Mouse (Mus musculus): ENCODE results near the gene Fgfr2. TPM values are rescaled to one million over a fixed set of nuclear protein-coding genes. Genes with fewer than 3 reads are reported as not detected.

Fgfr2 gene
- polyA plus RNA-seq, 1 experiment from 2014 or later, result 133 TPM

DNA sequence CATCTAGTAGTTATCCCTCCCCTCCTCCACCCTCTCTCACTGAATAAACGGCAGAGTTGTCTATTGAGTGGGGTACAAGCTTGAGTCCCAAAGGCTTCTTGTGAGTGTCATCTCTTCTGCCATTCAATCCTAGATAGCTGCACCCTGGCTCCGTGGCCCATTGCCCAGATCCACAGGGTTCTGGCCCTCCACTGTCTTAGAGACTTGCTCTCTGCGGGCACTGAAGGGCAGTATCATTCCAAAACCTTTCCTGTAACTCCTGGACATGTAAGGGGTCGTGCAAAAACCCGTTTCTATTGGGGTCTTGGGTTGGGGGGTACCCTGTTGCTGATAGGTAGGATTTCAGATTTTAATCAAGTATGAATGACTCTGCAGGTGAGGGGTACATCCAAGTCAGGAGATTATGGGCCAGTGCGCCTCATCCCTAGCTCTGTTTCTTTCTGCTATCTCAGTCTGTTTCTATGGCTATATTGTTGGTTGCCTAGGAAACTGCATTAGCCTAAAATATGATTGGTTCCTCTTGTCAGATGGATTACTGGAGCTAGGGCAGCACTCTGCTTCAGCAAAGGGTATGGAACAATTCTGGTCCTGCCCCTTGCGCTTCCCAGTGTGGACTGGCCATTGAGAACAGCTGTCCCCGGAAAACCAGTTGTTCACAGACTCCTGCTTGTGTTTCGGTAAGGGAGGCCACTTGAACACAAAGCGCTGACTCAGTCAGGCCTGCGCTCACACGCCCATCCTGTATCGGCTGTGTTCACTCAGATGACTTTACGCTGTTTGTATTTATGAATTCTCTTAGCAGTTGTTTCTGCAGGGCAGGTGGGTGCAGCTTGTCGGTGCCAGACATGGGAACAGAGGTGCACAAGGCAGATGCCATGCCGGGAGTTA, 2426.6 kb downstream of the Fgfr2 start:
- ATAC-seq (ENCODE audit: low FRiP score, low TSS enrichment), result no peak
- Histone ChIP-seq H3K4me2 (replicated peaks; ENCODE audit: low read depth, low read length) (no peak overlapping the region), H3K27me3 (ENCODE audit: control insufficient read depth, insufficient read depth, low read length) (no peaks in the 10 kb centered on the region), H3K4me3 (ENCODE audit: low read length) (no peak overlapping the region), H3K36me3 (ENCODE audit: control insufficient read depth, insufficient read depth, low read length) (peaks cover 7% of the 10 kb centered on the region; the same call in 1 of the 2 replicates), H3K27ac (ENCODE audit: low read depth, low read length) (no peak overlapping the region), H3K9ac (ENCODE audit: low read depth, low read length) (no peak overlapping the region), H3K9me3 (ENCODE audit: control insufficient read depth, low read length) (no peaks in the 10 kb centered on the region), H3K4me1 (ENCODE audit: control insufficient read depth, insufficient read depth, low read length) (peaks cover 36% of the 10 kb centered on the region)
- WGBS, result 87% methylated on average over 16 of the region's 16 CpGs

DNA sequence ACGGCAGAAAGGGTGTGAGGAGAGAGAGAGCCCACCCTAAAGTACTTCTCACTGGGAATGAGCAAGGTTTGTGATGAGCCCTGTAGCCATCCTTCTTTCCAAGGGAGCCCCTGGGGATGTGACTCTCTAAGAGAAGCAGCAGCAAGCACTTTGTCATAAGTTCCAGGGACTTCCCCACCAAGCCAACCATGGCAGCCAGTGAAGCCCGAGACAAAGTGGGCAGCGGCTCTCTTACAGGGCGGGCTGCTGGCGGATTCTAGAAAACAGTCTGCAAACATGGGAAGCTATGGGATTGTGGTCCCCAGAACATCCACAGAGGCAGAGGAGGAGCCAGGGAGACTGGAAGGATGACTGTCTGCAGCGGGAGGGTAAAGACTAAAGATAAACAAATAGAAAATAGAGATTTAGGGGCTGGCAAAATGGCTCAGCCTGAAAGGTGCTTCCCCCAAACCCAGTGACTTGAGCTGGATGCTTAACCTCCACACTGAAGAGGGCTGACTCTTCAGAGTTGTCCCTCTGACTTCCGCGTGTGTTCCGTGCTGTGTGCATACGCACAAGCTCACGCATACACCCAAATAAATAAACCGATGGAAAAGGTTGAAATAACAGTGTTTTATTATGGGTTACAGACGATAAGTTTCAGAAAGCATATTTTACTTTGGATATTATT, 2427.3 kb downstream of the Fgfr2 start:
- Histone ChIP-seq H3K27me3 (ENCODE audit: control insufficient read depth, insufficient read depth, low read length) (no peaks in the 10 kb centered on the region), H3K4me2 (replicated peaks; ENCODE audit: low read depth, low read length) (no peak overlapping the region), H3K36me3 (ENCODE audit: control insufficient read depth, insufficient read depth, low read length) (no peaks in the 10 kb centered on the region), H3K27ac (ENCODE audit: low read depth, low read length) (peak overlapping the region; percentile 32; the same call in 1 of the 2 replicates), H3K9me3 (ENCODE audit: control insufficient read depth, low read length) (no peaks in the 10 kb centered on the region), H3K4me3 (ENCODE audit: low read length) (no peak overlapping the region), H3K4me1 (ENCODE audit: control insufficient read depth, insufficient read depth, low read length) (peaks cover 37% of the 10 kb centered on the region), H3K9ac (ENCODE audit: low read depth, low read length) (0 out of 2 replicates have a peak overlapping the region, but pooled peaks have one; percentile 7)
- WGBS, result 62% methylated on average over 13 of the region's 13 CpGs
- ATAC-seq (ENCODE audit: low FRiP score, low TSS enrichment), result no peak

DNA sequence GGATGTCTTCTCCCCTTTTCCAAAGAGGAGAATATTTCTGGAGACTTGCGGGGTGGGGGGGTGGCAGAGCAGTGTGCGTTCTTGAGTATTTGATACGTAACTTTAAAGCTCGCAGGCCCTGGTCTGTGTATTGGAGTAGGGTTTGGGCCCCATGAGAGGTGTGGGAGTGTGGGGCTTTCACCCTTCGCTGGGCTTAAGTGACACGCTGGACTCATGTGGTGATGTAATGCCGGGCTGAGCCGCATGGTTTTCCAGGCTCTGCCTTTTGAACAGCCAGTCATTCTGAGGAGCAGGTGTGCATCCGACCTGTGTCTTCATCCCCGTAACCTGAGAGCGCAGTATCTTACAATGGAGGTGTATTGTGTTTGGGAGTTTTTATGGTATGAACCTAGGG, 2429.4 kb downstream of the Fgfr2 start:
- peak; percentile 58 for ATAC-seq (ENCODE audit: low FRiP score, low TSS enrichment)
- peak overlapping the region; percentile 86; the same call in 1 of the 2 replicates for H3K9ac ChIP-seq (ENCODE audit: low read depth, low read length)
- H3K27ac ChIP-seq (ENCODE audit: low read depth, low read length), result peak overlapping the region; percentile 94
- peak overlapping the region; percentile 92 for H3K4me2 ChIP-seq (replicated peaks; ENCODE audit: low read depth, low read length)
- peak overlapping the region; percentile 71 for H3K4me3 ChIP-seq (ENCODE audit: low read length)
- 10% methylated on average over 11 of the region's 11 CpGs for WGBS
- no peaks in the 10 kb centered on the region for H3K9me3 ChIP-seq (ENCODE audit: control insufficient read depth, low read length)
- H3K36me3 ChIP-seq (ENCODE audit: control insufficient read depth, insufficient read depth, low read length), result no peaks in the 10 kb centered on the region
- H3K27me3 ChIP-seq (ENCODE audit: control insufficient read depth, insufficient read depth, low read length), result no peaks in the 10 kb centered on the region
- peaks cover 37% of the 10 kb centered on the region for H3K4me1 ChIP-seq (ENCODE audit: control insufficient read depth, insufficient read depth, low read length)

DNA sequence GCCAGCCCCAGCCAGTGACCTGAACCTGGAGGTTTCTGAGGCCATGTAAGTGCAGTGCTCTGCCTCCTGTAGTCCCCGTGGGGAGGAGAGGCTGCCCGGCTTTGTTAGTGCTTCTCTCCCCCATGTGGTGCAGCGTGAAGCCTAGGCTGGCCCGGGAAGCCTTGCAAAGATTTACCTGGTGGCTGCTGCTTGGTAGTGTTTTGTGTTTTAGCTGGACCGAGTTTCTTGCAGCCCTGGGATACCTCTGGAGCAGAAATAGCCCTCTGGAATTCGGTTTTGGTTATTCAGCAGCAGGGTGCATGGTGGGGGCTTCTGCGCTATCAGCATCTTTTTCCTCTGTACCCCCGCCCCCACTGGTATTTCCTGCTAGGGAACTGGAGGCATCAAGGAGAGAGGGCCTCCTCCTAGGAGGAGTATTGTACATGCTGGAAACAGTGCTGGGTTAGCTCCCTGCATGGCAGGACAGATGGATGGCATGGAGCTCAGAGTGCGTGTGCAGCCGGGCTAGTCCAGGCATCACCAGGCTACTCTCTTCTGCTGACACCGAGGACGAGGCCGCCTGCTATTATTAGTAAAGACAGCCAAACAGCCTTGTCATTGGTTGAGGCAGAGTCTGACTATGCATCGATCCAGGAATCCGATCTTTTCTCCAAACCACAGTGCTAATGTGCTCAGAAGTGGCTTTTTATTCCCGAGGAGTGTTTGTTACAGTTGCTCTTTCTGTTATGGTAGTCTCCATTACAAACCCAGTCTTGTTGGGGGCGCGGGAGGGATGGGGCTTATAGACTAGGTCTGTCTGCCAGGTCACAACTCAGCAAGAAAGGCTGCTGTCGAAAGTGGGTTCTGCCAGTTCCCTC, 2430.0 kb downstream of the Fgfr2 start:
- Histone ChIP-seq H3K4me2 (replicated peaks; ENCODE audit: low read depth, low read length) (peak overlapping the region; percentile 92), H3K9ac (ENCODE audit: low read depth, low read length) (peak overlapping the region; percentile 86), H3K27ac (ENCODE audit: low read depth, low read length) (peak overlapping the region; percentile 94), H3K36me3 (ENCODE audit: control insufficient read depth, insufficient read depth, low read length) (no peaks in the 10 kb centered on the region), H3K9me3 (ENCODE audit: control insufficient read depth, low read length) (no peaks in the 10 kb centered on the region), H3K4me1 (ENCODE audit: control insufficient read depth, insufficient read depth, low read length) (peaks cover 37% of the 10 kb centered on the region), H3K4me3 (ENCODE audit: low read length) (peak overlapping the region; percentile 71), H3K27me3 (ENCODE audit: control insufficient read depth, insufficient read depth, low read length) (no peaks in the 10 kb centered on the region)
- 2% methylated on average over 19 of the region's 19 CpGs for WGBS
- ATAC-seq (ENCODE audit: low FRiP score, low TSS enrichment), result peak; percentile 47

DNA sequence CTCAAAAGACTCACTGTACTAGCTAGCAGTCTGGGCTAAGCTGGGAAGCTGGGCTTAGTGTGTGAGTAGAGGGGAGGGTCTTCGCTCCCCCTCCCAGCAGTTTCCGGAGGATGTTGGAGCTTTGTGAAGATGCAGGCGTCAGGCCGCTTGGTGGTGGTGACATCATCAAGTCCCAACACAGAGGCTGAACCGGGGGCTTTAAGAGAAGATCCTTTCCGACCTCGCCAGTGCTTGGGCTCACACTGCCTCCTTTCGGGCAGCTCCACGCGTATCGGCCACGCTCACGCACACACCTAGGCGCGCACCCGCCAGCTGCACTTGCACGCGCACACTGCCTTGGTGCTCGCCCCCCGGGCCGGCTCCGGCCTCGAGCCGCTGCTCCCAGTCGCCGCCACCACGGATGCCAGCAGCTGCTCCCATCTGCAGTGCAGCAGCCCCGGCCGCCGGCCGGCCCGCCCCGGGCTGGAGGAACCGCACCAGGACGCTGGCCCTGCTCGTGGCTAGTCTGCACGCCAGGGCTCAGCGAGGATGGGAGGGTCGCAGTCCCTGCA, 2430.7 kb downstream of the Fgfr2 start:
- Histone ChIP-seq H3K4me3 (ENCODE audit: low read length) (peak overlapping the region; percentile 71), H3K36me3 (ENCODE audit: control insufficient read depth, insufficient read depth, low read length) (no peaks in the 10 kb centered on the region), H3K27ac (ENCODE audit: low read depth, low read length) (peak overlapping the region; percentile 94), H3K9ac (ENCODE audit: low read depth, low read length) (peak overlapping the region; percentile 86), H3K4me2 (replicated peaks; ENCODE audit: low read depth, low read length) (peak overlapping the region; percentile 92), H3K4me1 (ENCODE audit: control insufficient read depth, insufficient read depth, low read length) (peaks cover 37% of the 10 kb centered on the region), H3K27me3 (ENCODE audit: control insufficient read depth, insufficient read depth, low read length) (no peaks in the 10 kb centered on the region), H3K9me3 (ENCODE audit: control insufficient read depth, low read length) (no peaks in the 10 kb centered on the region)
- ATAC-seq (ENCODE audit: low FRiP score, low TSS enrichment), result peak; percentile 81
- under 1% methylated on average over 38 of the region's 39 CpGs for WGBS

DNA sequence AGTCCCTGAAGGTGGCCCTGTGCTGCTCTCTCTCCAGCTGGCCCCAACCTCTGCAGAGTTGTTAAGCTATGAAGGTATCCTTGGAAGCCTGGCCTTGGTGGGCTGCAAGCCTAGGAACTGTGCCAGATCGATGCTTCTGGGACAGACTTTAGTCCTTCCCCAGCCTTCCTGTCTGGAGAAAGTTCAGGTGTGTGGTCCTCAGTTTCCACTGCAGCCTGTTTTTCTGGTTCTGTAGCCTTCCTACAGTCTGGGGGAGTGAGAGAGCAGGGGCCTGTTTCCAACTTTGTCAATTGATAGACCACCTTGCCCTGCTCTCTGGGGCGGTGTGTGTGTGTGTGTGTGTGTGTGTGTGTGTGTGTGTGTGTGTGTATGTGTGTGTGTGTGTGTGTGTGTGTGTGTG, 2431.2 kb downstream of the Fgfr2 start:
- no peak overlapping the region; the same call in 1 of the 2 replicates for H3K4me2 ChIP-seq (replicated peaks; ENCODE audit: low read depth, low read length)
- WGBS, result 32% methylated on average over 2 of the region's 2 CpGs
- H3K27ac ChIP-seq (ENCODE audit: low read depth, low read length), result peak overlapping the region; percentile 59; the same call in 1 of the 2 replicates
- no peak overlapping the region for H3K9ac ChIP-seq (ENCODE audit: low read depth, low read length)
- peak overlapping the region; percentile 71; the same call in 1 of the 2 replicates for H3K4me3 ChIP-seq (ENCODE audit: low read length)
- H3K9me3 ChIP-seq (ENCODE audit: control insufficient read depth, low read length), result no peaks in the 10 kb centered on the region
- H3K27me3 ChIP-seq (ENCODE audit: control insufficient read depth, insufficient read depth, low read length), result no peaks in the 10 kb centered on the region
- ATAC-seq (ENCODE audit: low FRiP score, low TSS enrichment), result no peak; the same call in 1 of the 2 replicates
- H3K36me3 ChIP-seq (ENCODE audit: control insufficient read depth, insufficient read depth, low read length), result no peaks in the 10 kb centered on the region
- peaks cover 37% of the 10 kb centered on the region for H3K4me1 ChIP-seq (ENCODE audit: control insufficient read depth, insufficient read depth, low read length)

DNA sequence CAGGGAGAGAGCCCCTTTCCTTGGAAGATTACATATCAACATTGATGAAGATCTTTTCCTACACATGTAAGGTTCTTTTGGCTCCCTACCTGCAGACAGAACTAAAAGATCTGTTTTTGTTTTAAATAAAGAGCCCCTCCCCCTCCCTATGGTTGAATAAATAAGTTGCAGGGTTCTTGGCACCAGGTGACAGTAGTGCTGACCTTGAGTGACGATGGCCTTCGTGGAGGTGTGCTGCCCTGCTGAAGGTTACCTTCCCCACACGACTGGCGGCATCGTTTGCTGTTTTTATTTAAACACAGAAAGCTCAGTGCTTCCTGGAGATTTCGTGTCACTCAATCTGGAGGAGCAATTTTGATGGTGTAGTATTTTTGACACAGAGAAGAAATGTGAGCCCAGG, 2432.3 kb downstream of the Fgfr2 start:
- Histone ChIP-seq H3K4me1 (ENCODE audit: control insufficient read depth, insufficient read depth, low read length) (peaks cover 37% of the 10 kb centered on the region), H3K27me3 (ENCODE audit: control insufficient read depth, insufficient read depth, low read length) (no peaks in the 10 kb centered on the region), H3K27ac (ENCODE audit: low read depth, low read length) (no peak overlapping the region), H3K9ac (ENCODE audit: low read depth, low read length) (no peak overlapping the region), H3K4me3 (ENCODE audit: low read length) (no peak overlapping the region), H3K36me3 (ENCODE audit: control insufficient read depth, insufficient read depth, low read length) (no peaks in the 10 kb centered on the region), H3K9me3 (ENCODE audit: control insufficient read depth, low read length) (no peaks in the 10 kb centered on the region), H3K4me2 (replicated peaks; ENCODE audit: low read depth, low read length) (no peak overlapping the region)
- ATAC-seq (ENCODE audit: low FRiP score, low TSS enrichment), result no peak
- 57% methylated on average over 6 of the region's 6 CpGs for WGBS

DNA sequence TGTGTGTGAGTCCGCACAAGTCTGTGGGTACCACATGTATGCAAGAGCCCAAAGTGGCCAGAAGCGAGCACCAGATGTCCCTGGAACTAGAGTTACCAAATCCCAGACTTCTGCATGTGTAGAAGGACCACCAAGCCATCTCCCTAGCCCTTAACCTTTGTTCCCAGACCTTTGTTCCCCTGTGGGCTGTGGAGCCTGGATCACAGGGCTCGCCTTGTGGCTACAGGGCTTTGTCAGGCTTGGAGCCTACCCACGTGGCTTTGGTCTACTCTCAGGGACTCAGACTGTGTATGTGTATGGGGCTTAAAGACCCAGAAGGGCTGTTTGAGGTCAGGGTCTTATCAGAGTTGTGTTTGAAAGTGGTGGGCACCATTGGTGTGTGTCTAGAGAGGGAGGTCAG, 2434.5 kb downstream of the Fgfr2 start:
- H3K9me3 ChIP-seq (ENCODE audit: control insufficient read depth, low read length), result no peaks in the 10 kb centered on the region
- H3K27ac ChIP-seq (ENCODE audit: low read depth, low read length), result no peak overlapping the region
- H3K4me2 ChIP-seq (replicated peaks; ENCODE audit: low read depth, low read length), result no peak overlapping the region
- no peak for ATAC-seq (ENCODE audit: low FRiP score, low TSS enrichment)
- H3K4me3 ChIP-seq (ENCODE audit: low read length), result no peak overlapping the region
- no peaks in the 10 kb centered on the region for H3K36me3 ChIP-seq (ENCODE audit: control insufficient read depth, insufficient read depth, low read length)
- no peaks in the 10 kb centered on the region for H3K27me3 ChIP-seq (ENCODE audit: control insufficient read depth, insufficient read depth, low read length)
- H3K4me1 ChIP-seq (ENCODE audit: control insufficient read depth, insufficient read depth, low read length), result peaks cover 17% of the 10 kb centered on the region
- 90% methylated on average over 4 of the region's 4 CpGs for WGBS
- no peak overlapping the region for H3K9ac ChIP-seq (ENCODE audit: low read depth, low read length)

Measured in kidney, embryonic 14.5 days (tissue).